Mouse (Mus musculus): ENCODE data around the gene Olfr1466. TPM values are rescaled to one million over a fixed set of nuclear protein-coding genes. Genes with fewer than 3 reads are reported as not detected.

The Olfr1466 gene
- total RNA-seq (2017): not detected in 2 replicates

DNA sequence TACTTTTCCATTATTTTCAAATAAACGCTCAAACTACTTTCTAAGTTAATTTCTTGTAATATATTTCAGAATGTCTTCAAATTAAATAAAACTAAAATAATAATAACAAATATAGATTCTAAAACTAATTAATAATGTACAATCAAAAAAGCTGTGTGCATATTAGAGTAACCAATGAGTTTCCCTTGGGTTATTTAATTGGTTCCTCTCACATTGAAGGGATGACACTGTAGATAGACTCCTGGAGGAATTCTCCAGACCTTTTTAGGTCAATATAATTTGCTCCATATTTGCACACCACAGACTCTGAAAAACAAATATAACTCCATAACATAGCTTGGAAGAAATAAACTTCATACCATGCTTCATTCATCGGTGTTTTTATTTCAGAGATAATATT, at the start of gene Olfr1466:
Gene Olfr1466, plus strand, starts transcription at position 301 of the 400 bp plus-strand sequence.
- no peak for ATAC-seq (ENCODE audit: extremely low read depth, insufficient number of reproducible peaks, low FRiP score, poor library complexity, severe bottlenecking)

- no peak for ATAC-seq (ENCODE audit: extremely low read depth, insufficient number of reproducible peaks, low FRiP score, poor library complexity, severe bottlenecking)
These were observed 23.2 kb upstream of the Olfr1466 start, which contains the start of gene Olfr1465 for GRCm38 (mm10) chr19:13315441-13315840. Gene Olfr1465 (minus strand): TSS chr19:13315541.

- no peak for ATAC-seq (ENCODE audit: extremely low read depth, insufficient number of reproducible peaks, low FRiP score, poor library complexity, severe bottlenecking)
These were observed 23.3 kb downstream of the Olfr1466 start, which contains the start of gene Olfr1467 for GRCm38 (mm10) chr19:13361936-13362335. Gene Olfr1467 (plus strand): TSS chr19:13362236.

Other genes with a start within 250 kb of the Olfr1466 start
- gene Olfr1457, start 241.0 kb upstream of the Olfr1466 start, total RNA-seq (2017): not detected in 2 replicates
- gene Olfr1458, start 232.1 kb upstream of the Olfr1466 start, total RNA-seq (2017): not detected in 2 replicates
- gene Olfr1459, start 189.3 kb upstream of the Olfr1466 start, total RNA-seq (2017): 0.12 TPM in 1 of 2 replicates, not detected in the other
- not detected in 2 replicates for gene Olfr1461, start 175.9 kb upstream of the Olfr1466 start, total RNA-seq (2017)
- gene Olfr1462, start 153.1 kb upstream of the Olfr1466 start, total RNA-seq (2017): not detected in 2 replicates
- gene Olfr1463, start 107.5 kb upstream of the Olfr1466 start, total RNA-seq (2017): not detected in 2 replicates
- gene Olfr1465, start 23.3 kb upstream of the Olfr1466 start, total RNA-seq (2017): not detected in 2 replicates
- 0.49 TPM in 1 of 2 replicates, not detected in the other for gene Olfr1467, start 23.4 kb downstream of the Olfr1466 start, total RNA-seq (2017)
- not detected in 2 replicates for gene Olfr1469, start 69.0 kb downstream of the Olfr1466 start, total RNA-seq (2017)
- gene Olfr1471, start 104.5 kb downstream of the Olfr1466 start, total RNA-seq (2017): 0.12 TPM in 1 of 2 replicates, not detected in the other
- gene Olfr1472, start 117.2 kb downstream of the Olfr1466 start, total RNA-seq (2017): not detected in 2 replicates
- not detected in 2 replicates for gene Olfr1474, start 130.7 kb downstream of the Olfr1466 start, total RNA-seq (2017)
- not detected in 2 replicates for gene Olfr1475, start 141.3 kb downstream of the Olfr1466 start, total RNA-seq (2017)
- not detected in 2 replicates for gene Olfr1477, start 161.7 kb downstream of the Olfr1466 start, total RNA-seq (2017)
- 1.2 TPM in 1 of 2 replicates, not detected in the other for gene Olfr1480, start 189.1 kb downstream of the Olfr1466 start, total RNA-seq (2017)
- not detected in 2 replicates for gene Olfr1484, start 244.6 kb downstream of the Olfr1466 start, total RNA-seq (2017)